In the genomic region with DNA sequence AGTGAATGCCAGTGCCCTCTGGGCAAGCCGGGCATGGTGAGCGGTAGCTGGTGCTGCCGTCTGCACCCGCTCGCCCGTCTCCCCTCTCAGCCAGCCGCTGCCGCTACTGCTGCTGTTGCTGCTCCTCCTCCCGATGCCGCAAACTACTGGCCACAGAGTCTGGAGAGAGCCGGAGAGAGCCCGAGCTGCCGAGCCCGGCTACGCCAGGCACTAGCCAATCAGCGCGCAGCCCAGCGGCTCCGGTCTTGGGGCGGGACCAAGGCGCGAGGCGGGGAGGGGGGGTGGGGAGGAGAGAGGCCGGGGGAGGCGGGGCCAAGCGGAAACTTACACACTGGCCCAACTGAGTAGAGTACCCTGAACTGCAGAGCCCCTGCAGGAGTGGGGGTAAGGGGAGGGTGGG, we compare ENCODE assay signal across 8 mouse cellular contexts. TPM values are rescaled to one million over a fixed set of nuclear protein-coding genes. Genes with fewer than 3 reads are reported as not detected.
DNase-seq lines count a peak whose midpoint lies in the region; ATAC-seq and TF ChIP-seq lines count a peak whose summit lies in the region.

A gene (minus strand): TSS at position 148 of the 400 bp plus-strand sequence.

- H3K9me3 ChIP-seq in forebrain, embryonic 11.5 days (ENCODE audit: control insufficient read depth, low read length): no peaks in the 10 kb centered on the region
- H3K9me3 ChIP-seq in heart, embryonic 14.5 days (ENCODE audit: control insufficient read depth, low read length): no peaks in the 10 kb centered on the region
- H3K9me3 ChIP-seq in kidney, postnatal 0 days (replicated peaks; ENCODE audit: low read length): no peaks in the 10 kb centered on the region
- no peaks in the 10 kb centered on the region for H3K9me3 ChIP-seq in liver, embryonic 14.5 days (ENCODE audit: control insufficient read depth, low read length)
- no peaks in the 10 kb centered on the region for H3K9me3 ChIP-seq in neural tube, embryonic 12.5 days

- 21% methylated on average over 25 of the region's 26 CpGs for WGBS in bone marrow, adult 2 months
- 23% methylated on average over 15 of the region's 26 CpGs for WGBS in forebrain, embryonic 11.5 days
- WGBS in heart, embryonic 14.5 days: 24% methylated on average over 24 of the region's 26 CpGs
- 36% methylated on average over 23 of the region's 26 CpGs for WGBS in kidney, postnatal 0 days
- 13% methylated on average over 23 of the region's 26 CpGs for WGBS in liver, embryonic 14.5 days (ENCODE audit: insufficient replicate concordance)
- WGBS in neural tube, embryonic 12.5 days: 26% methylated on average over 26 of the region's 26 CpGs

- no peaks in the 10 kb centered on the region for H3K36me3 ChIP-seq in forebrain, embryonic 11.5 days (ENCODE audit: control insufficient read depth, insufficient read depth, low read length)
- H3K36me3 ChIP-seq in heart, embryonic 14.5 days (ENCODE audit: control insufficient read depth, insufficient read depth, low read length): no peaks in the 10 kb centered on the region
- H3K36me3 ChIP-seq in kidney, postnatal 0 days (ENCODE audit: insufficient read depth, low read length): no peaks in the 10 kb centered on the region
- no peaks in the 10 kb centered on the region for H3K36me3 ChIP-seq in liver, embryonic 14.5 days (replicated peaks; ENCODE audit: control insufficient read depth, insufficient read depth, low read depth)
- no peaks in the 10 kb centered on the region for H3K36me3 ChIP-seq in neural tube, embryonic 12.5 days

- H3K27ac ChIP-seq in bone marrow, adult 2 months (ENCODE audit: control insufficient read depth, insufficient read depth, low read depth, low read length, poor library complexity): no peak within 1 kb of the TSS
- peak within 1 kb of the TSS; percentile 50; the same call in 1 of the 2 replicates for H3K27ac ChIP-seq in forebrain, embryonic 11.5 days (ENCODE audit: low read depth, low read length)
- H3K27ac ChIP-seq in heart, embryonic 14.5 days (replicated peaks in 1 of 2; ENCODE audit: control insufficient read depth in 1 of 2, insufficient read depth in 1 of 2, low read depth in 2 of 2, low read length in 2 of 2): no peak within 1 kb of the TSS
- no peak within 1 kb of the TSS for H3K27ac ChIP-seq in kidney, postnatal 0 days
- no peak within 1 kb of the TSS for H3K27ac ChIP-seq in liver, embryonic 14.5 days
- H3K27ac ChIP-seq in neural tube, embryonic 12.5 days: no peak within 1 kb of the TSS

- peak; percentile 92 for ATAC-seq in forebrain, embryonic 11.5 days (replicated peaks; ENCODE audit: low FRiP score)
- ATAC-seq in heart, embryonic 14.5 days (ENCODE audit: insufficient number of reproducible peaks, insufficient read depth, low FRiP score, low read depth): peak; percentile 76
- ATAC-seq in kidney, postnatal 0 days (replicated peaks; ENCODE audit: low FRiP score, low read depth): peak; percentile 90
- peak; percentile 69 for ATAC-seq in liver, embryonic 14.5 days (ENCODE audit: insufficient read depth)
- peak; percentile 93 for ATAC-seq in neural tube, embryonic 12.5 days (ENCODE audit: low FRiP score, low read depth)

- TF ChIP-seq EP300 in liver, embryonic 14.5 days (IDR thresholded peaks at IDR 0.05; ENCODE audit: low read depth): no peak

- H3K4me3 ChIP-seq in bone marrow, adult 2 months (replicated peaks; ENCODE audit: control insufficient read depth, low read depth, low read length): peak within 1 kb of the TSS; percentile 14
- H3K4me3 ChIP-seq in forebrain, embryonic 11.5 days (ENCODE audit: low read depth, low read length): peak within 1 kb of the TSS; percentile 57
- peak within 1 kb of the TSS; percentile 46 for H3K4me3 ChIP-seq in heart, embryonic 14.5 days (ENCODE audit: control insufficient read depth in 1 of 2, insufficient read depth in 1 of 2, low read depth in 1 of 2, low read length in 2 of 2)
- H3K4me3 ChIP-seq in kidney, postnatal 0 days (replicated peaks; ENCODE audit: low read depth, low read length): peak within 1 kb of the TSS; percentile 51
- peak within 1 kb of the TSS; percentile 26 to 45 for H3K4me3 ChIP-seq in liver, embryonic 14.5 days (ENCODE audit: insufficient read depth in 1 of 2, low read depth in 2 of 2, low read length in 2 of 2)
- H3K4me3 ChIP-seq in neural tube, embryonic 12.5 days: peak within 1 kb of the TSS; percentile 50

- peak within 1 kb of the TSS; percentile 66 for H3K4me2 ChIP-seq in forebrain, embryonic 11.5 days (ENCODE audit: low read depth, low read length, severe bottlenecking)
- peak within 1 kb of the TSS; percentile 88 for H3K4me2 ChIP-seq in heart, embryonic 14.5 days (ENCODE audit: low read length)
- H3K4me2 ChIP-seq in kidney, postnatal 0 days (ENCODE audit: low read length): peak within 1 kb of the TSS; percentile 79
- peak within 1 kb of the TSS; percentile 48 for H3K4me2 ChIP-seq in liver, embryonic 14.5 days (ENCODE audit: low read depth)
- peak within 1 kb of the TSS; percentile 78 for H3K4me2 ChIP-seq in neural tube, embryonic 12.5 days (replicated peaks)

- peak; percentile 36 for DNase-seq in CD4-positive, CD25-positive, alpha-beta regulatory T cell, adult 2 months (ENCODE audit: low read depth, low spot score)
- peak; percentile 92 for DNase-seq in forebrain, embryonic 11.5 days (ENCODE audit: low spot score)
- DNase-seq in kidney, postnatal 0 days (ENCODE audit: low spot score): peak; percentile 86
- peak in 1 of 3 experiments; percentile 1 for DNase-seq in liver, embryonic 14.5 days (ENCODE audit: low read depth in 3 of 3, low spot score in 3 of 3)
- DNase-seq in urinary bladder, postnatal 36 days (ENCODE audit: low spot score in 2 of 2): peak; percentile 31 to 78

- H3K27me3 ChIP-seq in forebrain, embryonic 11.5 days (ENCODE audit: control insufficient read depth, insufficient read depth, low read length): no peaks in the 10 kb centered on the region
- peaks cover 41% of the 10 kb centered on the region for H3K27me3 ChIP-seq in heart, embryonic 14.5 days (ENCODE audit: control insufficient read depth, insufficient read depth, low read length)
- H3K27me3 ChIP-seq in kidney, postnatal 0 days (ENCODE audit: insufficient read depth, low read length): no peaks in the 10 kb centered on the region
- H3K27me3 ChIP-seq in liver, embryonic 14.5 days (ENCODE audit: control insufficient read depth, insufficient read depth, low read length): peaks cover 56% of the 10 kb centered on the region
- H3K27me3 ChIP-seq in neural tube, embryonic 12.5 days (replicated peaks): 0 out of 2 replicates have a peak, but pooled peaks cover 6% of the 10 kb centered on the region

- peak within 1 kb of the TSS; percentile 72 for H3K9ac ChIP-seq in forebrain, embryonic 11.5 days (ENCODE audit: low read length)
- peak within 1 kb of the TSS; percentile 44 for H3K9ac ChIP-seq in heart, embryonic 14.5 days (ENCODE audit: low read length)
- H3K9ac ChIP-seq in kidney, postnatal 0 days (ENCODE audit: low read depth, low read length): peak within 1 kb of the TSS; percentile 37; the same call in 1 of the 2 replicates
- H3K9ac ChIP-seq in liver, embryonic 14.5 days (replicated peaks): no peak within 1 kb of the TSS
- peak within 1 kb of the TSS; percentile 49 for H3K9ac ChIP-seq in neural tube, embryonic 12.5 days

- TF ChIP-seq POLR2A in bone marrow, adult 2 months (IDR thresholded peaks at IDR 0.05; ENCODE audit: borderline replicate concordance, control insufficient read depth, low read depth, low read length): no peak

- TF ChIP-seq CTCF in bone marrow, adult 2 months (IDR thresholded peaks at IDR 0.05; ENCODE audit: control insufficient read depth, insufficient read depth, low read length): no peak
- no peak for TF ChIP-seq CTCF in kidney, postnatal 0 days (IDR thresholded peaks at IDR 0.05; ENCODE audit: low read depth)
- TF ChIP-seq CTCF in liver, embryonic 14.5 days (IDR thresholded peaks at IDR 0.05; ENCODE audit: low read depth): no peak

- H3K4me1 ChIP-seq in bone marrow, adult 2 months (ENCODE audit: control insufficient read depth, insufficient read depth, low read length): no peaks in the 10 kb centered on the region
- no peaks in the 10 kb centered on the region for H3K4me1 ChIP-seq in forebrain, embryonic 11.5 days (replicated peaks; ENCODE audit: control insufficient read depth, insufficient read depth, low read length)
- H3K4me1 ChIP-seq in heart, embryonic 14.5 days (ENCODE audit: control insufficient read depth in 2 of 2, insufficient read depth in 2 of 2, low read length in 2 of 2): no peaks in the 10 kb centered on the region; a peak in 1 of 4 replicates
- no peaks in the 10 kb centered on the region for H3K4me1 ChIP-seq in kidney, postnatal 0 days (replicated peaks; ENCODE audit: insufficient read depth, low read length)
- no peaks in the 10 kb centered on the region for H3K4me1 ChIP-seq in liver, embryonic 14.5 days (replicated peaks; ENCODE audit: control insufficient read depth in 2 of 2, insufficient read depth in 2 of 2, low read length in 1 of 2)
- no peaks in the 10 kb centered on the region for H3K4me1 ChIP-seq in neural tube, embryonic 12.5 days

RNA-seq across cellular contexts. Expression of the gene that starts here (rescaled TPM):
- polyA plus RNA-seq in bone marrow, adult 2 months (2011; ENCODE audit: insufficient read depth, insufficient read length, low replicate concordance, missing spikeins): 1.2 TPM in 1 of 2 replicates, not detected in the other
- polyA plus RNA-seq in forebrain, embryonic 11.5 days (2014; fragmentation: Nextera tagmentation; extraction: Ambion mirVana): 14.1 and 15.8 TPM in 2 replicates
- polyA plus RNA-seq in heart, embryonic 14.5 days (2014; fragmentation: Nextera tagmentation; extraction: Ambion mirVana): 0.58 and 0.61 TPM in 2 replicates
- 2.0 and 2.4 TPM in 2 replicates for polyA plus RNA-seq in kidney, postnatal 0 days (2015; fragmentation: Nextera tagmentation; extraction: Ambion mirVana)
- 0.04 and 0.06 TPM in 2 replicates for polyA plus RNA-seq in liver, embryonic 14.5 days (2012; rRNA removed)
- 0.05 and 0.10 TPM in 2 replicates for polyA plus RNA-seq in liver, embryonic 14.5 days (2014; fragmentation: Nextera tagmentation; extraction: Ambion mirVana)
- polyA plus RNA-seq in neural tube, embryonic 12.5 days (2016; fragmentation: Nextera tagmentation; extraction: Ambion mirVana): 6.6 TPM in 2 replicates

Comparison
In these comparisons a context has a peak if more than half of its experiments do, and no peak if none do; other contexts are left out.
1. Peak in ATAC-seq, H3K4me3 ChIP-seq, H3K9ac ChIP-seq and H3K4me2 ChIP-seq in heart, embryonic 14.5 days; RNA of the gene not detected or under 1 TPM.
2. Peak in ATAC-seq, H3K4me3 ChIP-seq and H3K4me2 ChIP-seq in liver, embryonic 14.5 days; RNA of the gene not detected or under 1 TPM.